In genomic region chr17:25115664-25116432, GRCm38 (mm10) we compare ENCODE assay signal across 8 mouse cellular contexts. TPM values are rescaled to one million over a fixed set of nuclear protein-coding genes. Genes with fewer than 3 reads are reported as not detected.
DNase-seq lines count a peak whose midpoint lies in the region; ATAC-seq and TF ChIP-seq lines count a peak whose summit lies in the region.

Telo2 (minus strand) TSS chr17:25115967.

- no peaks in the 10 kb centered on the region for H3K9me3 ChIP-seq in heart, embryonic 10.5 days
- no peaks in the 10 kb centered on the region for H3K9me3 ChIP-seq in kidney, embryonic 15.5 days (replicated peaks)

- peak; percentile 95 for ATAC-seq in kidney, embryonic 15.5 days (replicated peaks; ENCODE audit: low FRiP score)
- peak; percentile 91 for ATAC-seq in monocyte, adult 5-6 weeks (replicated peaks; ENCODE audit: insufficient number of reproducible peaks, low FRiP score, low TSS enrichment, poor library complexity, severe bottlenecking)

- peak within 1 kb of the TSS; percentile 87 for H3K27ac ChIP-seq in bone marrow macrophage, adult 2 months (ENCODE audit: insufficient read depth, low read depth, low read length)
- H3K27ac ChIP-seq in embryonic fibroblast, embryonic 13.5 days (ENCODE audit: insufficient read depth, low read length), result peak within 1 kb of the TSS; percentile 63
- H3K27ac ChIP-seq in heart, embryonic 10.5 days, result peak within 1 kb of the TSS; percentile 96
- peak within 1 kb of the TSS; percentile 97 for H3K27ac ChIP-seq in kidney, embryonic 15.5 days

- DNase-seq in A20 (ENCODE audit: low read depth, low spot score) (peak; percentile 94), liver (peak; percentile 97)
- peak; percentile 96 for DNase-seq in heart, embryonic 10.5 days (ENCODE audit: low spot score)
- DNase-seq in spleen, postnatal 4 days (ENCODE audit: low spot score in 2 of 2), result peak; percentile 97 to 98

- peaks cover 26% of the 10 kb centered on the region for H3K36me3 ChIP-seq in heart, embryonic 10.5 days
- peaks cover 28% of the 10 kb centered on the region for H3K36me3 ChIP-seq in kidney, embryonic 15.5 days

- no peak for TF ChIP-seq CTCF in bone marrow macrophage, adult 2 months (IDR thresholded peaks at IDR 0.05; ENCODE audit: low read depth, low read length)
- TF ChIP-seq CTCF in embryonic fibroblast, embryonic 13.5 days (IDR thresholded peaks at IDR 0.05; ENCODE audit: borderline replicate concordance, insufficient read depth, low read length), result no peak

- peak within 1 kb of the TSS; percentile 98 for H3K4me2 ChIP-seq in kidney, embryonic 15.5 days

- H3K4me1 ChIP-seq in bone marrow macrophage, adult 2 months (ENCODE audit: control insufficient read depth, insufficient read depth, low read length), result peaks cover 36% of the 10 kb centered on the region
- 0 out of 2 replicates have a peak, but pooled peaks cover 2% of the 10 kb centered on the region for H3K4me1 ChIP-seq in embryonic fibroblast, embryonic 13.5 days (ENCODE audit: control insufficient read depth, insufficient read depth, low read length)
- H3K4me1 ChIP-seq in heart, embryonic 10.5 days, result peaks cover 17% of the 10 kb centered on the region
- peaks cover 15% of the 10 kb centered on the region for H3K4me1 ChIP-seq in kidney, embryonic 15.5 days

- no peak for TF ChIP-seq POLR2A in bone marrow macrophage, adult 2 months (IDR thresholded peaks at IDR 0.05; ENCODE audit: borderline replicate concordance, low read depth, low read length)
- TF ChIP-seq POLR2A in embryonic fibroblast, embryonic 13.5 days (IDR thresholded peaks at IDR 0.05; ENCODE audit: low read depth, low read length), result peak; percentile 58

- H3K9ac ChIP-seq in kidney, embryonic 15.5 days, result peak within 1 kb of the TSS; percentile 64

- 5% methylated on average over 40 of the region's 40 CpGs for WGBS in heart, embryonic 10.5 days
- 4% methylated on average over 40 of the region's 40 CpGs for WGBS in kidney, embryonic 15.5 days

- peak within 1 kb of the TSS; percentile 65 for H3K4me3 ChIP-seq in bone marrow macrophage, adult 2 months (ENCODE audit: insufficient read depth, low read length)
- H3K4me3 ChIP-seq in embryonic fibroblast, embryonic 13.5 days (ENCODE audit: insufficient read depth, low read length), result peak within 1 kb of the TSS; percentile 45
- H3K4me3 ChIP-seq in heart, embryonic 10.5 days, result peak within 1 kb of the TSS; percentile 70
- peak within 1 kb of the TSS; percentile 72 for H3K4me3 ChIP-seq in kidney, embryonic 15.5 days (replicated peaks)

- no peaks in the 10 kb centered on the region for H3K27me3 ChIP-seq in heart, embryonic 10.5 days (ENCODE audit: insufficient read depth, poor library complexity, severe bottlenecking)
- H3K27me3 ChIP-seq in kidney, embryonic 15.5 days, result no peaks in the 10 kb centered on the region

RNA-seq across cellular contexts. Expression of gene Telo2, which starts in this region (rescaled TPM):
- 8.3 and 9.5 TPM in 2 replicates for polyA plus RNA-seq in bone marrow macrophage, adult 2 months (2012; ENCODE audit: insufficient read depth, insufficient read length, missing spikeins)
- 9.5 and 18.7 TPM in 2 replicates for polyA plus RNA-seq in embryonic fibroblast, embryonic 13.5 days (2011; ENCODE audit: insufficient read length, low read depth, missing spikeins)
- polyA plus RNA-seq in heart, embryonic 10.5 days (2016; fragmentation: Nextera tagmentation; extraction: Ambion mirVana), result 35.2 and 45.2 TPM in 2 replicates
- 44.4 and 45.3 TPM in 2 replicates for polyA plus RNA-seq in kidney, embryonic 15.5 days (2015; fragmentation: Nextera tagmentation; extraction: Ambion mirVana)
- 13.3 to 21.2 TPM (median 17.5 TPM) in 3 replicates for total RNA-seq in monocyte, adult 5-6 weeks (2017)

Comparison
In these comparisons a context has a peak if more than half of its experiments do, and no peak if none do; other contexts are left out.
1. Peak in every context shown above with its lines: DNase-seq, ATAC-seq, H3K4me3 ChIP-seq and H3K27ac ChIP-seq.